Mouse (Mus musculus) liver, postnatal 0 days (tissue): ENCODE results near the gene Sirt7.

Source experiments
- CTCF ChIP-seq: sonication (generic); IDR thresholded peaks from 2 replicates; pipeline ENCODE4 v1.5.1; 2016; ENCODE audit warnings: antibody characterized with exemption, low read depth
- EP300 ChIP-seq: IDR thresholded peaks from 2 replicates; pipeline ENCODE4 v1.6.1; 2016; ENCODE audit warnings: antibody characterized with exemption, low read depth, mild to moderate bottlenecking

DNA sequence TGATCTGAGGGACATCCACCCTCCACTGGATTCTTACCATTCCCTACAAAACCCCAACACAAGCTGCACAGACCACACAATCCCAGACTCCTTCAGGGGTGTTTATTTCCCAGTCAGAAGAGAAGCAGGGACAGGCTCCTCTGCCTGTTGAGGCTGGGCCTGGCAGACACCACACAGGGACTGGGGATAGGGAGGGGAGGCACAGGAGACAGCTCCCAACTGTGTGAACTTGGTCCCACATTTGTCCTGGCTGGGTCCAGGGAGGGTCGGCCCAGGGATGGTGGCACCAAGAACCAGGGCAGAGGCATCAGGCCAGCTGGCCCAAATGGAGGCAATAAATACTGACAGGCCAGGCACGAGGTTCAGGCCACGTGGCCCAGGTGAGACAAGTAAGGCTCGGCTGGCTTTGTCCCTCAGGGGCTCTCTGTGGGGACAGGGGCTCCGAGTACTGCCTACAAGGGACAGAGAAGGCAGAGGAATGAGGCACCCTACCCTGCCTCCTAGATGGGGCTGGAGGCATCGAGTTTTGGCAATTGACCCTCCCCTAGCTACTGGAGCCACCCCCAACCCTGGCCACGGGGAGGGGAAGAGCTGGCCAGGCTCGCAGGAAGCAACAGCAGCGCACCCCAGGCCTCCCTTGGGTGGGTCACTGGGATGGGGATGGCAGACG is 46.9 kb downstream of the Sirt7 start:
- no peak for TF ChIP-seq CTCF
- TF ChIP-seq EP300, result no peak
